ENCODE assay signal across 10 mouse cellular contexts in genomic region chr10:53795567-53796257, GRCm38 (mm10). TPM values are rescaled to one million over a fixed set of nuclear protein-coding genes. Genes with fewer than 3 reads are reported as not detected.
DNase-seq lines count a peak whose midpoint lies in the region; ATAC-seq and TF ChIP-seq lines count a peak whose summit lies in the region.
"Had no signal": no experiment of that assay in that cellular context is flagged by ENCODE, and none has a peak within 500 bp of the region (broad histone marks: within the 10 kb centered on the region; RNA-seq: fewer than 3 reads in every experiment).

No protein-coding gene starts in this region.

- no peaks in the 10 kb centered on the region for H3K79me2 ChIP-seq in heart, adult 2 months (replicated peaks; ENCODE audit: control insufficient read depth, insufficient read depth, low read length)

- TF ChIP-seq POLR2A in heart, adult 2 months (IDR thresholded peaks at IDR 0.05; ENCODE audit: insufficient read depth, low read depth, low read length): no peak

- 0 out of 2 replicates have a peak, but pooled peaks have one; percentile 65 for ATAC-seq in neural tube, embryonic 13.5 days (ENCODE audit: low read depth)
- ATAC-seq in megakaryocyte, adult 5-6 weeks (ENCODE audit: poor library complexity, severe bottlenecking): no peak
- ATAC-seq in erythroid progenitor cell, adult 5-6 weeks (replicated peaks; ENCODE audit: low FRiP score, poor library complexity, severe bottlenecking): no peak

- H3K4me3 ChIP-seq in heart, adult 2 months: no peak overlapping the region
- H3K4me3 ChIP-seq in heart, embryonic 10.5 days: no peak overlapping the region
- H3K4me3 ChIP-seq in neural tube, embryonic 13.5 days: no peak overlapping the region
- H3K4me3 ChIP-seq: heart, embryonic 15.5 days; megakaryocyte, embryonic 14.5 days had no signal

- DNase-seq in heart, adult 2 months: no peak
- no peak for DNase-seq in heart, embryonic 10.5 days (ENCODE audit: low spot score)
- peak; percentile 41 for DNase-seq in A20 (ENCODE audit: low read depth, low spot score)
- peak; percentile 22 for DNase-seq in cerebellum, adult 9-11 months
- DNase-seq in kidney, postnatal 36 days: peak; percentile 35 to 64

- no peak overlapping the region for H3K4me2 ChIP-seq in neural tube, embryonic 13.5 days
- H3K4me2 ChIP-seq: heart, embryonic 15.5 days had no signal

- TF ChIP-seq EP300 in heart, adult 2 months (IDR thresholded peaks at IDR 0.05; ENCODE audit: insufficient read depth, low read depth, low read length): no peak

- no peaks in the 10 kb centered on the region for H3K36me3 ChIP-seq in heart, adult 2 months (ENCODE audit: control insufficient read depth, insufficient read depth, low read length)
- no peaks in the 10 kb centered on the region for H3K36me3 ChIP-seq in heart, embryonic 10.5 days
- no peaks in the 10 kb centered on the region for H3K36me3 ChIP-seq in neural tube, embryonic 13.5 days
- H3K36me3 ChIP-seq: heart, embryonic 15.5 days had no signal

- TF ChIP-seq CTCF in heart, adult 2 months (IDR thresholded peaks at IDR 0.05): peak; percentile 64

- WGBS in heart, adult 2 months: 6% methylated on average over 2 of the region's 2 CpGs
- 14% methylated on average over 2 of the region's 2 CpGs for WGBS in heart, embryonic 10.5 days
- 9% methylated on average over 2 of the region's 2 CpGs for WGBS in neural tube, embryonic 13.5 days

- no peaks in the 10 kb centered on the region for H3K9me3 ChIP-seq in heart, embryonic 10.5 days
- H3K9me3 ChIP-seq in neural tube, embryonic 13.5 days: no peaks in the 10 kb centered on the region
- H3K9me3 ChIP-seq: heart, embryonic 15.5 days had no signal

- H3K9ac ChIP-seq in heart, adult 2 months (ENCODE audit: low read depth, low read length): no peak overlapping the region
- H3K9ac ChIP-seq in neural tube, embryonic 13.5 days: no peak overlapping the region
- H3K9ac ChIP-seq: heart, embryonic 15.5 days had no signal

- no peak overlapping the region for H3K27ac ChIP-seq in heart, adult 2 months
- H3K27ac ChIP-seq in heart, embryonic 10.5 days: no peak overlapping the region
- no peak overlapping the region for H3K27ac ChIP-seq in neural tube, embryonic 13.5 days (replicated peaks)
- H3K27ac ChIP-seq: heart, embryonic 15.5 days had no signal

- no peaks in the 10 kb centered on the region for H3K4me1 ChIP-seq in heart, adult 2 months (ENCODE audit: control insufficient read depth, insufficient read depth, low read length)
- H3K4me1 ChIP-seq in heart, embryonic 10.5 days: no peaks in the 10 kb centered on the region
- no peaks in the 10 kb centered on the region for H3K4me1 ChIP-seq in neural tube, embryonic 13.5 days (replicated peaks)
- H3K4me1 ChIP-seq: heart, embryonic 15.5 days; megakaryocyte, embryonic 14.5 days had no signal

- H3K27me3 ChIP-seq in heart, adult 2 months (ENCODE audit: control insufficient read depth, insufficient read depth, low read length): no peaks in the 10 kb centered on the region
- H3K27me3 ChIP-seq in heart, embryonic 10.5 days (ENCODE audit: insufficient read depth, poor library complexity, severe bottlenecking): no peaks in the 10 kb centered on the region
- no peaks in the 10 kb centered on the region for H3K27me3 ChIP-seq in neural tube, embryonic 13.5 days
- H3K27me3 ChIP-seq: heart, embryonic 15.5 days; megakaryocyte, embryonic 14.5 days had no signal

- intact Hi-C loops in heart, adult 2 months (cut with DNase I): loop anchor here (1.0 kb wide), 1 partner anchor 154 kb away; no protein-coding TSS in a partner anchor

RNA-seq across cellular contexts. Expression of gene Fam184a, which starts 44.8 kb away (rescaled TPM):
- under 1 TPM; 0.73 to 0.96 TPM for total RNA-seq in heart, adult 2 months (2021)
- 0.53 and 0.61 TPM in 2 replicates for polyA plus RNA-seq in heart, adult 2 months (2012; rRNA removed)
- polyA plus RNA-seq in heart, embryonic 10.5 days (2016; fragmentation: Nextera tagmentation; extraction: Ambion mirVana): 2.6 and 3.5 TPM in 2 replicates
- polyA plus RNA-seq in neural tube, embryonic 13.5 days (2015; fragmentation: Nextera tagmentation; extraction: Ambion mirVana): 11.5 and 12.2 TPM in 2 replicates
- 0.48 TPM in 1 of 2 replicates, not detected in the other for total RNA-seq in megakaryocyte, adult 5-6 weeks (2015)
- total RNA-seq in megakaryocyte, adult 5-6 weeks (2017): 0.40 TPM in 1 of 2 replicates, not detected in the other
- total RNA-seq in erythroid progenitor cell, adult 5-6 weeks (2015; ENCODE audit: low replicate concordance): not detected in 2 replicates
- total RNA-seq in erythroid progenitor cell, adult 5-6 weeks (2017; ENCODE audit: low replicate concordance): not detected in 2 replicates

Comparison
In these comparisons a context has a peak if more than half of its experiments do, and no peak if none do; other contexts are left out.
1. DNase-seq: peak in A20 (single experiment), cerebellum, adult 9-11 months (single experiment) and kidney, postnatal 36 days (2 of 2); none in heart, adult 2 months (0 of 2) and heart, embryonic 10.5 days (single experiment).